Mouse (Mus musculus) left cerebral cortex, postnatal 25 days (tissue): ENCODE data around the gene Prim2. TPM values are rescaled to one million over a fixed set of nuclear protein-coding genes. Genes with fewer than 3 reads are reported as not detected.

ENCODE experiments used
- DNase-seq, 2 experiments: peaks; one replicate each; pipeline ENCODE4 v3.0.0; 2022; ENCODE audit warnings: low spot score in 2 of 2, mixed read lengths in 1 of 2
- intact Hi-C: fragments of 180-260 bp; cut with DNase I; formaldehyde crosslinking; loops from one replicate; pipeline ENCODE4 v1.15.1; 2025
- total RNA-seq, 2 experiments: library from RNA; stranded (reverse); gene quantifications; 2 replicates each; pipeline ENCODE4 v1.2.3; 2021

Prim2 gene
- total RNA-seq, 2 experiments from 2014 or later, result 5.7 to 6.0 TPM

DNA sequence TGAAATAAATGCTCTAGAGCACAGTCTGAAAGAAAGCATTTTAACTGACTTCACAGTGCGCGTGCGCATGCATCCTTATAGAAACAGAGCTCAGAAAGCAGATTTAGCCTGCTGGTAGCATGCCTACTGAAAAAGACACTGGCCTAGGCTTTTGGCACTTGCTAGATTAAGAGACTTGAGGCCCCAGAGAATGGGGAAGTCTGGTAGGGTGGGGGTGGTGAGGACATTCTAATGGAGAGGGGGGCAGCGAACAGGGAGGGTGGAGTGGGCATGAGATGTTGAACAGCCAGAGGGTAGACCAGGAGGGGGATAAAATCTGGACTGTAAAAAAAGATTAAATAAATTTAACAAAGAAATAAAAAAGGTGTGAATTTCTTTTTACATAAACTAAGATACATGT, 158.3 kb downstream of the Prim2 start:
- DNase-seq, result peak in 1 of 2 experiments; percentile 9
- intact Hi-C loops, result no loop called here

GRCm38 (mm10) chr1:33504371-33504770, 165.2 kb downstream of the Prim2 start:
- DNase-seq, result no peak
- intact Hi-C loops, result no loop called here

- intact Hi-C loops, result no loop called here
- DNase-seq, result peak in 1 of 2 experiments; percentile 7
Observed at GRCm38 (mm10) chr1:33502890-33503289, 166.7 kb downstream of the Prim2 start.

- intact Hi-C loops, result no loop called here
- no peak for DNase-seq
Observed at GRCm38 (mm10) chr1:33502298-33502697, 167.3 kb downstream of the Prim2 start.

- DNase-seq, result no peak
- intact Hi-C loops, result no loop called here
Observed at GRCm38 (mm10) chr1:33500111-33500510, 169.5 kb downstream of the Prim2 start.

DNA sequence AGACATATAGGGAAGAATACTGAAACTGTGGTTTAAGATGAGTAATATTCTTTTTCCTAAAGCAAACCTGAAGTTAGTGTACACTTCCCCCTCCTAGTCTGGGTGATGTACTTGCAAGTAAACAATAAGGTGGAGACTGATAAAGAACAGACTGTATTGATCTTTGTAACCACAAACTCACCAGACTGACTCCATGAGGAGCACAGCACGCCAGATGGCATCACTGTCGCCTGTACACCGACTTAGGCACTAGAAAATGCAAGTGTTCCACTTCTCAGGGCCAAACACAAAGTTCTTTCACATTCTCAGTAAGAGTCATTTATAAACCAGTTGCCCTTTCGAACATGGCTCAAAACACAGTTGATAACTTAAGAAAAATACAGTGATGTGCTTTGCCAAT, 170.0 kb downstream of the Prim2 start:
- DNase-seq, result no peak
- intact Hi-C loops, result no loop called here

DNA sequence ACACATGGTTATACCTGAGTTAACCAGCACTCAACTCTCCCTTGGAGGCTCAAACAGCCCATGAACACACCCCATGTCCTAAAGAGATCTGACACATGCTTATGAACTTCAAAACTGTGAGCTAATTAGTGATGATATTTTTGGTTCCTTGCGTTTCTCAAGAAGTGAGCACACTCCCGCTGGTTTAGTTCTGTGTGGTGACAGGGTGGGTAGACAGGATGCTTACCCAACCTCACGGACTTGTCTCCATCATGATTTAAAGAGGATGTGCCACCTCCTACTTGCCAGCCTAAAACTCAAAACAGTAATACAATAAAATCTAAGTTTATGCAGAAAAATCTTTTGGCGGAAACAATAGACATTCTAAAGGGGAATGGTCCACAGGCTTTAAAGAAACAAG, 173.5 kb downstream of the Prim2 start:
- no peak for DNase-seq

GRCm38 (mm10) chr1:33495586-33495985, 174.0 kb downstream of the Prim2 start:
- intact Hi-C loops, result no loop called here

More for the DNA sequence above, 173.5 kb downstream of the Prim2 start:
- intact Hi-C loops, result no loop called here

DNA sequence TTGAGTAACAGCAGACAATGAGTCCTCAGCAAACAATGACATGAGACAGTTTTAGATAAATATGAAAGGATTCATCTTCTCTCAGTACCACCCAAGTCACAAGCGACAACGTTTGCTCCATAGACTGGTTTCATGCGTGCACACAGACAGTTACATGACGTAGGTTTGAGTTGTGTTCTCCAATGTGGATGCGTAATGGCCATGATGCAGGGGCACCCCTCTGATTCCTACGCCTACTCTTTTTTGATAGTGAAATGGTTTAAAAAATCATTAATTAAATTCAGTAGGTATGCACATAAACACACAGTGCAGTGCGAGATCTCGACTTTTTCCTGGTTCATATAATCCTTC, 174.4 kb downstream of the Prim2 start:
- no peak for DNase-seq
- intact Hi-C loops, result no loop called here

More at GRCm38 (mm10) chr1:33495586-33495985, 174.0 kb downstream of the Prim2 start:
- peak in 1 of 2 experiments; percentile 8 for DNase-seq

- DNase-seq, result peak in 1 of 2 experiments; percentile 33
- intact Hi-C loops, result no loop called here
Observed at GRCm38 (mm10) chr1:33494524-33495202, 174.9 kb downstream of the Prim2 start.

DNA sequence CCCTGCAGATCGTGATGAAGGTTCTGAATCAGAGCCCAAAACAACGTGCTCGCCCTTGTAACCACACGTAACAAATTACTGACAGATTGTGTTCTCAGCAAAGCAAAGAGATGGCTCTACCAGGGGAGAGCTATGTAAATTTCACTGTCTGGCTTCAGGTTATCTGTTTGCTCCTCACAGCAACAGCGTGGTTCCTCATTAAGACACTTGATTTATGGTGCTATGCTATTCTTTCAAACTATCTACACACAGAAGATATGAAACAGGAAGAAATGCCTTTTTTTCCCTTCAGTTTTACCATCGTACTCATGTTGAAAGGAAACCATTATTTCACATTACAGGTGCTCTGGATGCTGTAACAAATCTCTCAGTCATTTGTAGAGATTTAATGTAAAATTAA, 179.4 kb downstream of the Prim2 start:
- no peak for DNase-seq
- intact Hi-C loops, result no loop called here

DNA sequence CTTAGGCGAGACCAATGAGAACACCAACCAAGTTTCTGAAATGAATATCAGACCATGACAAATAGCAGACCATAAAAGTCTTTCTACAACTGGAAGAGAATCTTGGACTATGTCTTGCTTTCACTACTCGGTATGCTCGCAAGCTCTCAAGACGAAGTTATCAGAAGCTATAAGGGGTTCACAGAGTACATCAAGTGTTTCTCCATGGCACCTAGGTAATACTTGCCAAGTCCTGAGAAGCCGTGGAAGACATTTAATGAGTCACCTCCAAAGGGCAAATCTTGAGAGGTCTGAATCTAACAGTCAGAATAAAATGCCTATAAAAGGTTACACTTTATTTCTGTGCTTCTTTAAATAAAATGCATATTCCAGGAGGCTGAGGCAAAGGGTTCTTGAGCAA, 181.2 kb downstream of the Prim2 start:
- intact Hi-C loops, result no loop called here
- DNase-seq, result no peak

DNA sequence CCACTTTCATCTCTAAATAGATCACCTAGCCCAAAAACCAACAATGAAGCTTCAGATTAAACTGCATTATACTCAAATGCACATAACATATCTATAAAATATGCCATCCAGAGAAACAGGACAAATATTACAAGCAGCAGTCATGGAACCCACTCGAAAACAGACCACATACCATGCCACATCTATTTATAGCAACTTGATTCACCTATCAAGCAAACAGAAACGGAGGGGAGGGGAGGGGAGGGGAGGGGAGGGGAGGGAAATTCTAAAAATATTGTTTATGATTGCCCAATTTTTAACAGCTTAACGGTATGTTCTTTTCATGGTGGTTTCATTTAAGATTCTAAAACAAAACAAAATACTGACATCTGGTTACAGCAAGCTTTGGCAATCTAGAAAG, 185.8 kb downstream of the Prim2 start:
- intact Hi-C loops, result no loop called here
- no peak for DNase-seq

GRCm38 (mm10) chr1:33480382-33480781, 189.2 kb downstream of the Prim2 start:
- intact Hi-C loops, result no loop called here
- no peak for DNase-seq

DNA sequence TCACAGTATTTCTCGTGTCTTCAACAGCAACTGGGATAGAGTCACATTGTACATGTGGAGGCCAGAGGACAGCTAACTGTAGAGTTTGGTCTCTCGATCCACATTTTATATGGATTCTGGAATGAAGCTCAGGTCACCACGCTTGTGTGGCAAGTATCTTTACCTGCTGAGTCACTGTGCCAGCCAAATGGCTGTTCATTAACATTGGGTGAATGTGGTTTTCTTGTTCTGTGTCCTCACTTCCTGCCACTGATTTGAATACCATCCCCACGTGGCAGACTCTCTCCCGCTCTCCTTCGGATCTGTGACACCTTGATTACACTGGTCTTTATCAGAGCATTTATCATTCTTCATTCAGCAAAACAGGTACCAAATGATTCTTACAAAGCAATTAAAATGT, 198.5 kb downstream of the Prim2 start:
- no peak for DNase-seq

GRCm38 (mm10) chr1:33470222-33470621, 199.4 kb downstream of the Prim2 start:
- intact Hi-C loops, result no loop called here
- DNase-seq, result no peak

More for the DNA sequence above, 198.5 kb downstream of the Prim2 start:
- intact Hi-C loops, result no loop called here

DNA sequence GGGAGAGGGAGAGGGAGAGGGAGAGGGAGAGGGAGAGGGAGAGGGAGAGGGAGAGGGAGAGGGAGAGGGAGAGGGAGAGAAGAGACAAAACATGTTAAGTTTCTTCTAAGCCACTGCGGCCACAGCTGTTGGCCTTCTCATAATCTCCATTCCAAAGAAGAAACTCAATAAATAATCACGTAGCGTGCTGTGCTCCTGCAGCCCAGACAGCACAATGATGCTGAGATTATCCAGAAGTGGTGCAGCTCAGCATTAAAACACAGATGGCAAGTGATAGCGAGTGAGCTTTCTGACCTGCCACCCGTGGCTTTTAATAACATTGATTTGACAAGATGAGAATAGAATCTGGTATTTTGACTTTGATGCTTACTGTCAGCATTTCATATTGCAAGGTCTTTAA, 205.4 kb downstream of the Prim2 start:
- DNase-seq, result no peak
- intact Hi-C loops, result no loop called here

GRCm38 (mm10) chr1:33460703-33461102, 208.9 kb downstream of the Prim2 start:
- no peak for DNase-seq
- intact Hi-C loops, result no loop called here

- intact Hi-C loops, result no loop called here
- no peak for DNase-seq
Observed at GRCm38 (mm10) chr1:33460262-33460661, 209.3 kb downstream of the Prim2 start.

DNA sequence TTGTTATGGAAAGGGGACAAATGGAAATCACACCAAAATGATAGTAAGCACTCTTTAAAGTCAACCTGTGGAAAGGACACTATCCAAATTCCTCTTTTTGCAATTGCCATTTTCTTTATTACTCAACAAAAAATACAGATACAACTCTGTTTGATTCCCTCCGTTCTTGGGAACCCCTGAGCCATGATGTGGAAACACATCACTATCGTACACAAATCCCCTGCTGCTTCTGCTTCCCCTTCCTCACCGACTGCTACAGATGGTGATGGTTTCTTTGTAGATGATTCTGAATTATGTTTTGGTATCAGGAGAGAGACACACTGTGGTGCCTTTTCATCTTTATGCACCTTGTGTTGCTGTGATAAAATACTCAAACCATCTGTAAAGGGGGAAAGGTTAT, 210.6 kb downstream of the Prim2 start:
- no peak for DNase-seq
- intact Hi-C loops, result no loop called here

- peak in 1 of 2 experiments; percentile 28 for DNase-seq
- intact Hi-C loops, result no loop called here
Observed at GRCm38 (mm10) chr1:33454251-33454650, 215.3 kb downstream of the Prim2 start.

DNA sequence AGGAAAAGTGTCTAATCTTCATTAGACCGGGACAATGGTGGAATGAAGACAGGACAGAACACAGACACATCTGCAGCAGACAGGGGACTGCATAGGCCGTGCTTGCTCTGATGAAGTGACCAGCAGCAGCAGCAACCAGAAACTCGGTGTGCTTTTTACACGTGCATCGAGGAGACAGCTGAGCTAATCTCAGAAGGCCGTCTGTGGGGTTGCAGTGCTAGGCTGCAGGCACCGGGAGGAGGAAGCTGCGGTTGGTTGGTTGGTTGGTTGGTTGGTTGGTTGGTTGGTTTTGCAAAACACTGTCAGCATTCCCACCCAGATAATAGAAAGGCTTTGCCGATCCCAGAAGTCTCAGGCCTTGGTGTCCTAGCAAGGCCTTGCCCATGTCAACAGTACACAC, 216.3 kb downstream of the Prim2 start:
- no peak for DNase-seq
- intact Hi-C loops, result no loop called here
